Mouse (Mus musculus): ENCODE data around the gene Rapgef1. TPM values are rescaled to one million over a fixed set of nuclear protein-coding genes. Genes with fewer than 3 reads are reported as not detected.

Gene Rapgef1
- total RNA-seq, 2 experiments from 2014 or later = 64.6 to 65.1 TPM

DNA sequence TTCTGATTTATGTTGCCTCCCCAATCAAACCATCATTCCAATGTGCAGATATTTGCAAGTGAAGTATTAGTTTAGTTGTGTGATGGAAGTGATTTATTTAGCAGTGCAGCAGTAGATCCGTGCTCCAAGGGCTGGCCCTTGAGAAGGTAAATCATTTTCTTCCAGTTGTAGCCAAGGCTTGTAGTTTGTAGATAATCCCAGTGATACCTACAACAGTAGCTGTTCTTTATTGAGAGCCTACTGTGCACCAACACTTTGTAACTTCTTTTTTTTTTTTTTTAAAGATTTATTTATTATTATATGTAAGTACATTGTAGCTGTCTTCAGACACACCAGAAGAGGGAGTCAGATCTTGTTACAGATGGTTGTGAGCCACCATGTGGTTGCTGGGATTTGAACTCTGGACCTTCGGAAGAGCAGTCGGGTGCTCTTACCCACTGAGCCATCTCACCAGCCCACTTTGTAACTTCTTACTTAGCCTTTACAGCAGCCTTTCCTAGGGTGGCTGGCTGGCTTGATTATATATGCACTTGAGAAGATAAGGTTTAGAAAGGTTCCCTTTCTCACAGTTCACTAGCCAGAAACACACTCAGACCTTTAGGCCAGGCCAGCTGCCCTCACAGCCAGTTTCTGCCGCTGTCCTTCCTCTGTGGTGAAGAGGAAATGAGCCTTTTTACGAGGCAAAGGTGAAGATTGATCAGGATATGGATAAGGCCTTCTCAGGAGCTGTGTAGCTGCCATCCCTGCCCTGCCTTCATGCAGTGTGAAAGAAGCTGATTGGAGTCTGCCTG lies 20.6 kb downstream of the Rapgef1 start:
- no peak for DNase-seq (ENCODE audit: low spot score in 2 of 2)

- DNase-seq (ENCODE audit: low spot score in 2 of 2) = no peak
Observed at GRCm38 (mm10) chr2:29641707-29642106, 22.2 kb downstream of the Rapgef1 start.

DNA sequence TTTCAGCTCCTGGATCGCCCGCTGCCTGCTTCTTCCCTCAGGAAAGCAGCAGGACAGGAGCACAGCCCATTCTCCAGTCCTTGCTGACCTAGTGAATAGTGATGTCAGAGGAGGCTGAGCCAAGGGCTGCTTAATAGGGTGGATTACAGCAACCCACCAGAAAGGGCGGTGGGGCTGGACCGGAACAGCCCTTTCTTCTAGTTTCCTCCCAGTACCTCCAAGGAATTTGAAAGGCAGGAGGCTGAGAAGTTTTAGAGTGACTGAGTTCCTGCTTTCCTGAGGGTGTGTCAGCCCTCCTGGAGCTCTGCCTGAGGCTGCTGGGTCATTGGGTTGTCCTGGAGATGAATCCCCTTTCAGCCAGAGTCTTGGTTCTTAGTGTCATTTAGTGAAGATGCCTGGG lies 23.9 kb downstream of the Rapgef1 start:
- no peak for DNase-seq (ENCODE audit: low spot score in 2 of 2)

- DNase-seq (ENCODE audit: low spot score in 2 of 2) = no peak
Observed at GRCm38 (mm10) chr2:29645071-29645628, 25.6 kb downstream of the Rapgef1 start.

GRCm38 (mm10) chr2:29646613-29647012 lies 27.1 kb downstream of the Rapgef1 start:
- no peak for DNase-seq (ENCODE audit: low spot score in 2 of 2)

DNA sequence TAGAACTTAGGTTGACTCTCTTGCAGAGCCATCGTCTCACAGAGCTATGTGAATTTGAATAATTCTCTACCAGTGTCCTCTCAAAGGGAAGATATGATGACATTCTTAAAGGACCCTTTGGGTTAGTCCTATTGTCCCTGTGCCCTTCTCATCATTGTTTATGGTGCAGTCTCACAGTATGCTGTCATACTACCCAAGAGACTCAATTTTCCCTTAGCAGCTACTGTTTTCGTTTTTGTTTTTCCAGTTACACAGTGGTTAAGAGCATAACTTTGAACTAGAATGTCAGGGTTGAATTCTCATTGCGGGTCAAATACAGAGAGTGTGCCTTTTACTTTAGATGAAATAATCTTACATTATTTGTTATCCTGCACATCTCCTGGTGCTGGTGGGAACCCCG lies 27.6 kb downstream of the Rapgef1 start:
- no peak for DNase-seq (ENCODE audit: low spot score in 2 of 2)

DNA sequence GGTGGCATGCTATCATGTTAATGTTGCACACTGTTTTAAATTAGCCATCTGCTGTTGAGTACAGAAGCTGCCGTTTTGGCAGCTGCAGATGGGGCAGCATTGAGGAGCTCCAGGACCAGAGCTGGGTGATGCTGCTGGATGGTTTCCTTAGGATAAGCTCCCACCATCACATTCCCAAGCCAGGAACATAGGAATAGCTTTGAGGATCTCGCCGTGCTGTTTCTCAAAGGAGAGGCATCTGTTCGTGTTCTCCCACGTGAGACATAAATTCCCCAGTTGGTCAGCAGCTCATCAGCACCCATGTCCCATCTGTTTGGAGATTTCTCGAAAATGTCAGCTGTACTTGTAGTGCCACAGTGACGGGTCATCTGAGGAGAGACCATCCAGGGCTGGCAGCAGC lies 28.3 kb downstream of the Rapgef1 start:
- no peak for DNase-seq (ENCODE audit: low spot score in 2 of 2)

GRCm38 (mm10) chr2:29648956-29649794 lies 29.7 kb downstream of the Rapgef1 start:
- no peak for DNase-seq (ENCODE audit: low spot score in 2 of 2)

DNA sequence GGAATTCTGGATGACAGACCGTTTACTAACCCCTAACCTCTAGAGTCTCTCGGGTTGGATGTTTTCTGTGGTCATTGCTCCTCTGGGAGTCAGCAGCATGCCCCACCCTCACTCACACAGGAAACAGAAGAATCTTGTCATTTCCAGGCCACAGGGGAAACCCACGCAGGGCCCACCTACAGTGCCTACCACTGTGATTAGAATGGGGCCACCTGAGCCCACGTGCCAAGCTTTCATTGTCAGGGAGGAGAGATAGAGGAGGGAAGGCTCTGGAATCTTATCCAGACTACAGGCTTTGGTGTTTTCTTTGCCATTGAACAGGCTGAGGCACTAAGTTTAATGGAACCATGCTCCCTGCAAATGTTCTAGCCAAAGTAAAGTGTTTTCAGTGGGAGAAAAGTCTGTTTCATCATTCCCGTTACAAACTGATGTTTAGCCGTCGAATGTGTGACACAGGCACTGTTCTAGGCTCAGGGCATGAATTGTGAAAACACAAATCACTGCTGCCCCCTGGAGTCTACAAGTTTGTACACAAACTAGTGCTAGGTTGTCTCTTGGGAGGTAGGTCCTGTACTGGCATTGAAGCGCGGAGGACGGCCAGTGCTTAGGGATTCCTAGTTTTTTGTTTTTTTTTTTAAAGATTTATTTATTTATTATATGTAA lies 30.4 kb downstream of the Rapgef1 start:
- DNase-seq (ENCODE audit: low spot score in 2 of 2) = no peak

DNA sequence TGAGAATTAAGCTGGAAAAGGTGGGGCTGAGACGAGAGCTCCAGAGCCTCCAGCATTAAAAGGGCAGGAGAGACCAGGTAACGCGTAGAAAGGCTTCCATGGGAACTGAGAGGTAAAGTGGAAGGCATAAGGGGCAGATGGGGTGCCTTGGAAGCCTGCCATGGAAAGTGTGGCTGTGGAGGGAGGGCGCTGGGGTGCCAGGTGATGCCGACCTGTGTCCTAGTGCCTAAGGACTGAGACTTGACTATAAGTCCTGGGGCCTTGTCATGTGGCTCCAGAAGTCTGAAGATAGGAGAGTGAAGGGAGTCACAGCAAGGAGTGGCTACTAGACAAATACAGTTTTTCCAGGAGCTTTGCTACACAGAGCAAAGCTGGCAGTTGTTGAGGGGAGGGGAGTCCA lies 32.4 kb downstream of the Rapgef1 start:
- no peak for DNase-seq (ENCODE audit: low spot score in 2 of 2)

- no peak for DNase-seq (ENCODE audit: low spot score in 2 of 2)
Observed at GRCm38 (mm10) chr2:29655433-29655832, 35.9 kb downstream of the Rapgef1 start.

- no peak for DNase-seq (ENCODE audit: low spot score in 2 of 2)
Observed at GRCm38 (mm10) chr2:29656095-29656494, 36.6 kb downstream of the Rapgef1 start.

DNA sequence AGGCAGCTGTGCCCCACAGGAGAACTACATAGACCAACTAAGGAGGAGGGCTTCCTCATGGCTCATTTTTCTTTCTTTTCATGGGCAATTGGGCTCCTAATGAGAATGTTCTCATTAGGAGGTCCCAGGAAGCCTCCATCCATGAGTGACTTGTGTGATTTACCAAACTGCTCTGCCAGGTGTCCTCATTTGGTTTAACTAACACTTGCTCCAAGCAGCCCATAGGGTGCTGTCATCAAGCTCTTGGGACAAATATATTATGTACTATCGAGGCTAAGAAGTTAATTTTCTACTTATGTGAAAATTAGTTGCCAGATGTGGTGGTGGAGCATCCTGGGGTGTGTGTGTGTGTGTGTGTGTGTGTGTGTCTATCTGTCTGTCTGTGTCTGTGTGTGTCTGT lies 37.6 kb downstream of the Rapgef1 start:
- no peak for DNase-seq (ENCODE audit: low spot score in 2 of 2)

DNA sequence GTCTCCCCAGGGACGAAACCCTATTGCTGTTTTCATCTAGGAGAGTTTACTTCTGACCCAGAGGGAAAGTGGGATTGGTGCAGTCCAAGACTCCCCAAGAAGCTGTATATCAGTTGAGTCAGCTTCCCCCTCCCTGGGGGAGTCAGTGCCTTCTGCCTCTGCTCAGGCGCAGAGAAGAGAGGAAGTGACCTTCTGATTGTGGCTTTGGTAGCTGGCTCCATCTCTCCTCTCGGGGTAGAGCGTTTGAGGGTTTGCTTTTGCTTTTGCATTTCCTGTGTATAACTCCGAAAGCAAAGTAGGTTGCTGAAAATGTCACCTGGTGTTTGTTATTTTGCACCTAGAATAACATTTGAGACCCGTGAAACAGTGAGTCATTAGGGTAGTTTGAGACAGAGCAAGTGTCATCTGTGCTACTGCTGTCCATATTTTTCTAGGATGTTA lies 42.3 kb downstream of the Rapgef1 start:
- no peak for DNase-seq (ENCODE audit: low spot score in 2 of 2)

DNA sequence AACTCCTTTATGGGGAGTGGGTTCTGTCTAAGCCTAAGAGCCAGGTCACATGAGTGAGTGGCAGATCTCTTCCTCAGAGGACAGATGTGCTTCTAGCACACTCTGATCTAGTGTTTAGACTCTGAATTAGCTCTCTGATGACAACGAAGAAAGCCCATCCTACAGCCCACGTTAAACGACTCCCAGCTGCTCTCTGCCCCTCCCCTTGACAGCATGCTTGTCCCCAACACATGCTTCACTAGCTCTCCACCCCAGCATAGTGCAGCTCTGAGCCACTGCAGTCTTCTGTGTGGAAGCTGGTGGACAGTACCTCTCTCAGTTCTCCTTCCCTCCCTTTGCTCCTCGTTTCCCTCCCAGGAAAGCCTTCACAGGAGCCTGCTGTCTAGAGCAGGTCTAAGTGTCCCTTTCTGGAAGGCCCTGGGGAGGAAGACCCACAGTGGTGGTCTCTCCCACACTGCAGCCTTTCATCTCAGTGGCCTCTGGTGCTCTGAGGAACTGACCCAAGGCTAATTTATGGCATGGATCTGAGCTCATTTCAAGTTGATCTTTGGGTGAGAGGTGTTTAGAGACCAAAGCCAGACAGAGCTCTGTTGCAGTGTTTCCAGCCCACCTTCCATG lies 43.8 kb downstream of the Rapgef1 start:
- no peak for DNase-seq (ENCODE audit: low spot score in 2 of 2)

DNA sequence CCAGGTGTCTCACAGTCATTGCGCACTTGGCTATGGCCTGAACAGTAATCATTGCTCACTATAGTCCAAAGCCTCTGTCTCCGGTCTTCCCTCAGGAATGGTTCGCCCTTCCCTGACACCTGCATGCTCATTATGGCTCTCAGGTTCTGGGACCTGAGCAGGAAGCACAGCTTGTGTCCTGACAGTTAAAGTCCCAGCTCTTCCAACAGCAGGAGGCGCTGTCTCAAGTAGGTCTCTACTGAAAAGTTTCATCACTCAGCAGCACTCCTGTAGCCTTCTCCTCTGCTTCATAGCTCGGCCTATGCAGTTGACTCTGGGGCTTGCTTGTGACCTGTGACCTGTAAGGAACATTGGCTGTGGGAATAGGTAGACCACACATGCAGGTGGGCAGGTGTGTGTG lies 45.9 kb downstream of the Rapgef1 start:
- DNase-seq (ENCODE audit: low spot score in 2 of 2) = no peak

DNA sequence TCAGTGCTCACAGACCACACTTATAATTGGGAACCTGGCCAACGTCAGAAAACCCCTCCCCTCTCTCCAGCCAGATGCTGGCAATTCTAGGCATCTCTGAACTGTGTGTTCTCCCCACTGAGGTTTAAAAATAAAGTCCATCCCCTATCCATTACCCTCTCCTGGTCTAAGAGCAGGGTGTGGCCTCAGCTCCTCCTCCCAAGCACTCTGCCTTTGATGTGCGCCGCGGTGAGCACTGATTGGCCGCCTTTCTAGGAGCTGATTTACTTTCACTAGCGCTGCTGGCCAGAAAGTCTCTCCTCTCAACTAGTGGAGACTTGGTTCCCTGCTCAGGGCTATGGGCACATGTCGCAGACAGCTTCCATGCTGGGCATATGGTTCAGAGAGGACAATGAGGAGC lies 47.1 kb downstream of the Rapgef1 start:
- peak in 1 of 2 experiments; percentile 44 for DNase-seq (ENCODE audit: low spot score in 2 of 2)

- no peak for DNase-seq (ENCODE audit: low spot score in 2 of 2)
Observed at GRCm38 (mm10) chr2:29667109-29667508, 47.6 kb downstream of the Rapgef1 start.

GRCm38 (mm10) chr2:29668011-29668691 lies 48.6 kb downstream of the Rapgef1 start:
- DNase-seq (ENCODE audit: low spot score in 2 of 2) = no peak

DNA sequence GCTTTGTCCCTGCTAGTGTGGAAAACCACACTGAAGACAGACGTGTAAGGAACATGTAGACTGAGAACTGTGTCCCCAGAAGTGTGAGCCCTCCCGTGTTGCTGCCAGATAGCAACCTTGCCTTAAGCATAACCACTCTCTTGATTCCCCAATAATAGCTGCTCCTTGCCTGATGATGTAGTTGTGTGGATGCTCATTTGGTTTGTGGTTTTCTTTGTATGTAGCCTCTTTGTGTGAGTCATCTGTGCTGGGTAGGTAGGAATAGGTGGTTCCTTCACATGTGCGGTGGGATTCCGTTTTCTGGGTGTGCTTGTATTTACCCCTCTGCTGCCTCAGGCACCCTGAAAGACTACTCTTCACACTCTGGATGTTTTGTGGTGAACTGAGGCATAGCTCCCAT lies 49.4 kb downstream of the Rapgef1 start:
- no peak for DNase-seq (ENCODE audit: low spot score in 2 of 2)

Data from adrenal gland, postnatal 4 days (tissue).